Mouse (Mus musculus) gastrocnemius, postnatal 25 days (tissue): ENCODE measurements around the gene Plk3. TPM values are rescaled to one million over a fixed set of nuclear protein-coding genes. Genes with fewer than 3 reads are reported as not detected.

Source experiments
- DNase-seq: peaks from one replicate; pipeline ENCODE4 v3.0.0; 2022
- total RNA-seq, 2 experiments: library from RNA; stranded (reverse); gene quantifications; 1 replicate in 1 of 2; 2 replicates in 1 of 2; pipeline ENCODE4 v1.2.3; 2021

The Plk3 gene
- total RNA-seq, 2 experiments from 2014 or later: 0.51 to 0.62 TPM

DNA sequence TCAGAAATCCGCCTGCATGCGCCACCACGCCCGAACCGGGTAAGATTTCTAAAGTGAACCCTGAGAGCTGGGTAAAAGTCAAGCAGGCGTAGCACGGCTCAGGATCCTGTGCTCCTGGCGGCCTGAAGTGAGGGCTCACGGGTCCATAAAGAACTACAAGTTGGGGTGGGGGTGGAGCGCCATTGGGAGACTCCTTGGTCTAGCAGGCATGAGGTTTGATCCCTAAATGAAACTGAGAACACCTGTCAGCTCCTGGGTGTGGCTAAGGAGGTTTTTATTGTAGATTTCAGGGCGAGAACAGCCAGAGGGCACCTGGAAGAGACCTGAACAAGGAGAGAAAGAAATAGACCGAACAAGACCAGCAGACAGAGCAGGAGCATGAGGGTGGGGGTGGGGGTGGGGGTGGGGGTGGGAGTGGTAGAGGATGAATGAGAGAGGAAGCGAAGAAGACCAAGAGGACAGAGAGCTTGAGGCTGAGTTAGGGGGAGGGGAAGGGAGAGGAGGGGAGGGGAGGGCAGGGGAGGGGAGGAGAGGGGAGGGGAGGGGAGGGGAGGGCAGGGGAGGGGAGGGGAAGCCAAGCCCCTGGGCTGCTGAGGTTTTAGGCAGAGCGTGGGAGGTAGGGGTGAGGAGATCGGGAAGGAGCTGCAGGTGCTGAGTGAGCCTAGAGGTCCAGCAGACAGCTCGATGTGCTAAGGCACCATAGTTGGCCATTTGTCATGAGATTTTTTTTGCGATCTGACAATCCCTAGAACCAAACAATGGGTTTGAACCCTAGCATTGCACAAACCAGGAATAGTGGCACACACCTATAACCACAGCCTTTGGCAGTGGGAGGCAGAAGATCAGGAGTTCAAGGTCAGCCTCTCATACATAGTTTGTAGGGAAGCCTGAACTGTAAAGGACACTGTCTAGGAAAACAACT lies 4.8 kb upstream of the Plk3 start:
- no peak for DNase-seq

DNA sequence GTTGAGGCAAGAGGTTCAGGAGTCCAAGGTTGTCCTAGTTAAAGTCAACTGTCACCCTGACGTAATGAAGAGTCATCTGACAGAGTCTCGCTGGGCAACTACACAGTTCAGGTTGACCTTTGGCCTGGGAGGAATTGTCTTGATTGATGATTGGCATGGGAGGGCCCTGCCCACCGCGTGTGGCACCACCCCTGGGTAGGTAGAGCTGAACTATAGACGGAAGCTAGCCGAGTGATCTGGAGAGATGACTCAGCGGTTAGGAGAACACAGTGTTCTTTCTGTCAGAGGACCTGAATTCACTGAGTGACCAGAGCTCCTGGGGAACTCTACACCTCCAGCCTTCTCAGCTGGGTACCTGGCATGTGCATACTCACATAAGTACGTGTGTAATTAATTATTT lies 2.3 kb upstream of the Plk3 start:
- no peak for DNase-seq

DNA sequence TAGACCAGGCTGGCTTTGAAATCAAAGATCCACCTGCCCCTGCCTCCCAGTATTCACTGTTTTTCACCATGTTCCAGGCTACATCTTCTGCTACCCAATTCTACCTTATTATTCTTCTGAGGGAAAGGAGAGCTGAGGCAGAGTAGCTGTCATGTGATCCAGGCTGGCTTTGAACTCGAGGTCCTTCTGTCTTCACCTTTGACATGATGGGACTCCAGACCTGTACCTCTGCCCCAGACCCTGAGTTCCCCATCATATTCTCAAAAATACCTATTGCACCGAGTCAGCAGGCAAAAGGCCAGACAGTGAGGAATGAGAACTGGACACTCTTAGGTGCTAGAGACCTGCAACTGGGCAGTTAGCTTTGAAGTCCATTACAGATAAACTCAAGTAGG lies 835 bp upstream of the Plk3 start:
- DNase-seq: no peak

DNA sequence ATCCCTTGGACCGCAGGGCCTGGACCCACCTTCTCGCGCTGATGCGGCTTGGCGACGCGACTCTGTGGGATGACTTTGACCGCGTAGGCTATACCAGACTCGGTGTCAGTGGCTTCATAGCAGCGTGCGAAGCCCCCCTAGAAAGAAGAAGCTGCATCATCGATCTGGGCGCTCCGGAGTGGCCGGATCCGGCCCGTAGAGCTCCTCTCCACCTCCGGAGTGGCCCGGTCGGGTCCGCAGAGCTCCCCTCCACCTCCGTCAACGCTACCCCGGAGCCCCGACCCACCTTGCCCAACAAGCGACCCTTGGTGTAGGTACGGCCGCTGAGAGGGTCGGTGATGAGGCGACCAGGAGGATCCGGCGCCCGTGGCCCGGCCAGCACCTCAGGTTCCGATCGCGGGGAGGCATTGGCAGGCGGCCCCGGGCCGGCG lies 382 bp downstream of the Plk3 start:
- no peak for DNase-seq

DNA sequence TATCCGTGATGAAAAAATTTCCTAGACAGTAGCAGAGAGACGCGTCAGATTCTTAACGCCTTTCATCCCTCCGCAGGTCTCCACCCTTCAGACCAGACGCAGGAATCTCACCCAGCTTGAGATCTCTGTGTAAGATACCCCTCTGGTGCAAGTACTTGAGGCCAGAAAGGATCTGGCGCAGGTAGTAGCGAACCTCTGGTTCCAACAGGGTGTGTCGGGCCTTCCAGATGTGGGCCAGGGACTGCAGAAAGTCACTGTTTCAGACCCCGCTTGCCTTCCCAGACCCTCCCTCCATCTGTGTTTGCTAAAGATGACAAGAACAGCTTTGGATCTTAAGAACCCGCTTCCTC lies 994 bp downstream of the Plk3 start:
- DNase-seq: no peak

DNA sequence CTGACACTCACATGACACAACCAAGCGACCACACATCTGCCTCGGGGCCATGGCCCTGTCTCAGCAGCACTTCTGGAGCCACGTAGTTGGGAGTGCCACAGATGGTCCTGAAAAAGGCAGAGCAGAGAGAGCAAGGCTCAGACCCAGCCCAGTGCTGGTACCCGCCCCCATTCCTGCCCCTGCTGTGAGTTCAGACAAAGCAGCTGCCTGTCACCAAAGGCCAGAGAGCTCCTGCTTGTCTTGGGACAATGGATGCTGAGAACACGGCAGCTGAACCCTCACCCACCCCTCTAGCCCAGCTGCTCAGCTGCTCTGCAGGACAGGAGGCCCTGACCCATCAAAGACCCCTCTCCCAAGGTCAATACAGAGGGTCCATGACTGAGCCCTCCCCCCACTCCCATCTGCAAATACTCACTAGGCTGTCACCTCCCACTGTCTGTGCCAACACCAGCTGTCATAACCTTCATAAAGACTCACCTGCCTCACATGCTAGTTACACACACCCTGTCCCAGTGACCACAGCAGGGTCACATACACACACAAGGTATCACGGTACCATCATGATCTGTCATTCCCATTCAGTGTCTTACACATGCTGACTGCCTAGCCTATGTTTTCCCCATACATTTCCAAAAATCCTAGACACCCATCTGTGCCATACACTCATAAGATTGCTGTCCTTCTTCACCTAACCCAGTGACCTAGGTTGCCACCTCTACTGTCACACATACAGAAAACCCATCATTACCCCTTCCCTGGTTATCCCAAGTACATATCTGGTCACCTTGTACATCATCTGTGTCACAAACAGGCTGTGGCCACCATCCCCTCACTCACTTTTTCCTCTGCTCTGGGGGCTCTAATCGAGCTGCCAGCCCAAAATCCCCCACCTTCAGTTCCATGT lies 1.6 kb downstream of the Plk3 start:
- no peak for DNase-seq

DNA sequence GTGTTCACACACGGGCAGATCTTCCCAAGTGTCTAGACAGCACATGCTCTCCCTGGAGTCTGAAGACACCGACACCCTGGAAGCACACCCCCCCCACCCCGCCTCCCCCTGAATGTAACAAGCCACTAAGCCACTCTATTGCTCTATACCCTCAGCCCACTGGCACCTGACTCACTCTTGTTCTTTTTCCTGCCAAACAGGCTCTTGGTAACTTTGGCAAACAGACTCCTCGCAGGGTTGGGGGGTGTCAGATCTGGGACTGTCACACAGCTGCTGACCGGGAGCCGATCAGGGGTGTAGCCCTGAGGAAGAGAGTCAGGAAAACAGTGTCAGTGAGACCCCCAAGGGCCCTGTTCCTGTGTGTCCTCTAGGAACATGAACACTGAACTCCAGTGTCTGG lies 2.6 kb downstream of the Plk3 start:
- no peak for DNase-seq

DNA sequence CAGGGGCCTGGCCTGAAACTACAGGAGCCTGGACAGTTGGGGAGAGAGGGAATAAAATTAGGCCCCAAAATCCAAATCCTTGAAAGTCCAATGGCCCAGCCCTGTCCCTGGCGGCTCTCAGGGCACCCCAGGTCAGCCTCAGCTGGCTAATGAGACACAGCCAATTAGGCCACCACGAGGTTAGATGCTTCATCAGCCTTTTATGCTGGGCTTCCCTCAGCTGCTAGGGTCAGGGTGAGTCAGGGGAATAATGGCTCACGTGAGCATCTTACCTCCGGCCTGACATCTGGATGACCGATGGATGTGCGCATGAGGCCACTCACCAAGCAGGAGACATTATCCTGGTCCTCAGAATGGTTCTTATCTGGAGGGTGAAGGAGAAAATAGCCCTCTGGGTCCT lies 3.0 kb downstream of the Plk3 start:
- no peak for DNase-seq

DNA sequence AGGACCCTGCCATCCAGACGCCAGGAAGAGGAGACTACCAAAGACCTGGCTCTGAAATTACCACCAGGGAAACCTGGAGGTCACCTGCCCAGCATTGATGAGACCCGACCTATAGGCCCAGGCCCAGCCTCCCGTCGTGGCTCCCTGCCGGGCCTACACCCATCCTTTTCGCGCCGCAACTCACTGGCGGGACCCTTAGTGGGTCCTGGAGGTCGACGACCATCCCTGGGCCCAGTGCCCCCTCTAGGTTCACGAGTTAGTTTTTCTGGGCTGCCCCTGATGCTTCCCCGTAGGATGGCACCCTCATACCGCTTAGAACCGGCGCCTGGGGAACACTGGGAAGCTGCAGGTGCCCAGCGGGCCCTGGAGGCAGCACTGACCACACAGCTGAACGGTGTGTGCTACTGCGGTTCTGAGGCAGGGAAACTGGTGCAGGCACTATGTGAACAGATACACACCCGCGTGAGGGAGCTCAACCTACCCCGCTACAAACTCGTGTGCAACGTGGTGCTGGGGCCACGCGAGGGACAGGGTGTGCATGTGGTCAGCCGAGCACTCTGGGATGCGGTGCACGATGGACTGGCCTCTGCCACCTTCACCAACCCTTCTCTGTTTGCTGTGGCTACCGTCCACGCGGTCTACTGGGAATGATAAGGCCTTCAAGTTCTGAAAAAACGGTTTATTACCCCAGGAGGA lies 5.6 kb downstream of the Plk3 start:
- DNase-seq: no peak

DNA sequence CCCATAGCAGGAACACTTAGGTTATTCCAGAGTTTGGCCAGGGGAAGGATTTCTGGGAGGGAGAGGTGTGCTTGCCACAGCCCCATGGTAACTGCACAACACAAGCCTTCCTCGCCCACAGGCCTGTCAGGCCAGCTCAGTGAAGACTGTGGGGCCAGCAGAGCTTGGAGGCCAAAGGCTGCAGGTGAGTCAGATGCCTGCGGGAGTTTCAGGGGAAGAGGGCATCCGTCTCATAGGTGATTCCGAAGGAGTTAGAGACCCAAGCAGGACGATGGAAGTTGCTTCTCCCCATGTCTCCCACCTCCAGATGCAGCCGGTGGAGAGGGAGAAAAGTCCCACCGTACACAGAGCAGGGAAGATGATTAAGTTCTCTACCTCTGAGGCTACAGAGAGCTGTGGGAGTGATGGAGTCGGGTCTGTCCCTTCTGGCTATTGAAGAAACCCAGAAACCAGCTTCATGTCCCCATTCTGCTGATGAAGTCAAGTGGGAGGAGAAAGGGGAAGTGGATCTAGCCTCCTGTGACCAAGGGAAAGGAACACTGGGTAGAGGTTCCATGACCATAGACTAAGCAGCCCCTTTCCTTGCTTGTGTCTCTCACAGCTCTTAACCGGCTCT lies 7.0 kb downstream of the Plk3 start, which contains the start of gene Tctex1d4:
TSS of gene Tctex1d4 (plus strand) at position 120 of the 616 bp plus-strand sequence.
- DNase-seq: no peak

DNA sequence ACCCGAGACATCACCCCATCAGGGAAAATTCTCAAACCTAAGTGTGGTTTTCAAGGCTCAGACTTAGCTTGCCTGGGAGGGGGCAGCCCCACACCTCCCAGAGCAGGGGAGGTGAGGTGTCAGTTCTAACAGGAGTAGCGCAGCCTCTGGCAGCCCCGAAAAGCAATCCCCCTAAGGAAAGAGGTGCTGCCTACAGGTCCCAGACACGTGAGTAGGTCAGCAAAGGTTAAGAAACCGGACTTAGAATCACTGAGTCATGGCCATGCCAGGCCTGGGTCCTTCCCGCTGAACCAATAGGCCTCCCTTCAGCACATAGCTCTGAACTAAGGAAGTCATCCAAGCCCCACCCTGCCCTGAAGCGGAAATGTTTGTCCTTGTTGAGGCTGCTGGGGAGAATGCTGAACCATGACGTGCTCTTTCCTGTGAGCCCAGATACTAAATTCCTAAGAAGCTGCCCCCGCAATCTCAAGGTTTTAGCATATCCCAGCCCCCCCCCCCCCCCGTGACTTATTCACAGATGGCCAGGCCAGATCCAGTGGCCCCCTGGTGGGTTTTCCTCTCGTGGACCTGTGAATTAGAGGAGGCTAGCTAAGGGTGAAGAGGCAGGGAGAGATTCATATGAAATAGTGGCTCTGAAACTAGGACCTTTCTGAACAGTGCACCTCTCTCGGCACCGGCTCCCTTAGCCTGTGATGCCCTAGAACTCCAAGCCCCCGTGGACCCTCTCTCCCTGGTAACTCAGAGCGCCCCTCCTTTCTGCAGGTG lies 7.7 kb downstream of the Plk3 start:
- DNase-seq: peak; percentile 86

DNA sequence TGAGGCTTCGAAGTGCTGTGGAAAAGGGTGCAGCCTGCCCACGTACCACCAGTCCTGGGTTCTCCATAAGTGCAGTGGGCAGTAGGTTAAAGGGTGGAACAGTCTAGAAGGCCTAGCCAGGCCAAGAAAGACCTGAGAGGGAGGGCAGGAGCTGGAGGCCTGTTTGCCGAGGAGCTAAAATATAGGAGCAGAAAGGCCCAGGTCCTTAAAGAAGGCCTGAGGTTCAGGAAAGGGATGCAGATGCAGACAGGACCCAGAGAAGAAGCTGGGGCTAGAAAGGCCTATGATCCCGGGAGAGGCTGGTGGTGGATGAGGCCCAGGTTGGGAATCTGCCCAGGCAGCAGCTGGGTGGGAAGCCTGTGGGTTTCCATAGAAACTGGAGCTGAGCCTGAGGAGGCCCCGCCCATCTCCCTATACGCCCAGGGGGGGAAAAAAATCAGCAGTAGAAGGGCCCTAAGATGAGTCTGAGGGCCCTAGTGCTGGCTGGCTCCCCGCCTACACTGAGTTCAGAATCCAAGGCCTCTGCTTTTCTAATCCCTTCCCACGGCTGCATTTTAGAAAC lies 8.3 kb downstream of the Plk3 start, which contains the start of gene Btbd19:
TSS of gene Btbd19 (minus strand) at position 378 of the 562 bp plus-strand sequence.
- peak; percentile 79 for DNase-seq

DNA sequence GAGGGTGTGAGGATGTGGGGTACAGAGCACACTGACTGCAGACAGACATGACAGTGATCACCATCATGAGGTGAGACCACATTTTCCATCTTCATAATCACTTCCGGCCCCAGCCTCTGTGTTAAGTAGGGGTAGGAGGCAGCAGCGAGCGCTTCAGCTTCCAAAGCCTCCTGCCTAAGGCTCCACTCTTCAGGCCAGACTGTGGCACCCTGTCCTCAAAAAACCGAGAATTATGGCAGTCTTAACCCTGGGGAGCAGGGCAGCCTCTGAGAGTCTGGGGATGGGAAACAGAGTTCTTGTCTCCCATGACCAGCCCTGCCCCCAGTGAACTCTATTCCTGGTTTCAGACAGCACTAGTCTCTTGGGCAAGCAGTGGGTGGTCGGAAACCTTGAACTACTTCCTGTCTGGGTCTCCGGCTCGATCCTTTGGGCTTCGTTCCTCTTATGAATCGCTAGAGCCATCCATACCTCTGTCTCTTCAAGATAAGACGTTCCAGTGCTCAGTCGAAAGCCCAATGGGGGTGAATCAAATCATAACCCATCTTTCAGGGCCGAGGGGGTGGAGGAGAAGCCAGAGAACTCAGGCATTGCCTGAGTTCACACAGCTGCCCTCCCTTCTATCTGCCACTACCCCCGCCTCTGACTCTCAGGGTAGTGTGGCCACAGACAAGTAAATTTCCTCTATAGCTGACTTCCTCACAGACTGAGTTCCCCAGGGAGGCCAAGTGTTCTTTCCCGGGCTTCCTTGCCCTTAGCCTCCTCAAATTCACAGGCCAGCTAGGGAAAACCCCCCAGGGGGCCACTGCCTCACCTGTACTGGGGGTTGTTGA lies 9.0 kb downstream of the Plk3 start:
- peak; percentile 34 for DNase-seq

DNA sequence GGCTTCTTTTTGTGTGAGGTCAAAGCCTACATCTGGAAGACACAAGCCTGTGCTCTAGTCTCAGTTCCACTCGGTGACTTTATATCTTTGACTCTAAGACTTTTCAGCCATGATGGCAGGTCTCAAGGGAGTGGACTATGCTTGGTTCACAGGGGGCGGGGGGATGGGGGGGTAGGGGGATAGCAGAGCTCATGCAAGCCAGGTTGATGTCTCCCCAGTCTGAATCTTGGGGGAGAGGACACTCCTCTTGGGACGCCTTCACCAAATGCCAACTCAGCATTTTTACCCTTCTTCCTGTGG lies 9.6 kb downstream of the Plk3 start:
- no peak for DNase-seq

DNA sequence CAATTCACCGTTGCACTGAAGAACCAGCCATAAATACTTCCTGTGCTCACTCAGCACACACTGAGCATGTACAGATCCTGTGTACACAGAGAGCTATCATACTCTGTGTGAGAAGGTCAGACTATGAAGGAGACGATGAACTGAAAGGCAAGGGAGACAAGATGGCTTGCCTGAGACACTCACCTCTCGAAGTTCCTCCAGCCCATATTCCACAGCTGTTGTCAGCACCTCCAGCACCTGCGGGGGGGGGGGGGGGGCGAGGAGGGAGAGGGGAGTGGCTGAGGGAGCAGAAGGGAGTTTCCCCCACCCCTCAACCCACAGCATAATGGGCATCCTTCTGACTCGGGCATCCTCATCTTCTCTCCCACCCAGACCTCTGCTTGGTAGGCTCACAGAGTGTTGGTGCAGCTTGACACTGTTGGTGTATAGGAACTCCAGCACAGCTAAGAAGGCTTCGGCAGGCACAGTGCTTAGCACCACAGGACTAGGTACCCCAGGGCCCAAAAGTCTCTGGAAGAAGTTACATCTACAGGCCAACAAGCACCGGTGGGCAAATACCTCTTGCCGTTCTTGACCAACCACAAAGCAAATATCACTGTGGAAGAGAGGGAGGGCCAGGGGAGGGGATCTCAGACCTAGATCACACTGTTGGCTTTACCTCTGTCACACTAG lies 10.1 kb downstream of the Plk3 start:
- no peak for DNase-seq

DNA sequence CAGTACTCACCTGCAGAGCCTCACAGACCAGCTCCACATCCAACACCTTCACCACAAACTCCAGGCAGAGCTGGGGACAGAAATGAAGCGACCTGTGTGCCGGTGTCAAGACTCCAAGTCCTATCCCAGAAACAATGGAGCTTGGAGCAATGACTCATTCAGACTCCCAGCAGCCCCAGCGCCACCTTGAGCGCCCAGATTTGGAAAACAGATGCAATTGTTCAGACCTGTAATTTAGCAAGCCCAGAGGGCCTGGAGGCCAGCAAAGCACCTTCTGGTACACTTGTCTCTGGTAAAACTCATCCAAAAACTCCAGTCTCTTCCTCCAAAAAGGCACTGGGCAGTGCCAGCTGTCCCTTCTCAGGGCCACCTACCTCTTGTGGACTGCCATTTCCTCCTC lies 11.6 kb downstream of the Plk3 start:
- DNase-seq: no peak

DNA sequence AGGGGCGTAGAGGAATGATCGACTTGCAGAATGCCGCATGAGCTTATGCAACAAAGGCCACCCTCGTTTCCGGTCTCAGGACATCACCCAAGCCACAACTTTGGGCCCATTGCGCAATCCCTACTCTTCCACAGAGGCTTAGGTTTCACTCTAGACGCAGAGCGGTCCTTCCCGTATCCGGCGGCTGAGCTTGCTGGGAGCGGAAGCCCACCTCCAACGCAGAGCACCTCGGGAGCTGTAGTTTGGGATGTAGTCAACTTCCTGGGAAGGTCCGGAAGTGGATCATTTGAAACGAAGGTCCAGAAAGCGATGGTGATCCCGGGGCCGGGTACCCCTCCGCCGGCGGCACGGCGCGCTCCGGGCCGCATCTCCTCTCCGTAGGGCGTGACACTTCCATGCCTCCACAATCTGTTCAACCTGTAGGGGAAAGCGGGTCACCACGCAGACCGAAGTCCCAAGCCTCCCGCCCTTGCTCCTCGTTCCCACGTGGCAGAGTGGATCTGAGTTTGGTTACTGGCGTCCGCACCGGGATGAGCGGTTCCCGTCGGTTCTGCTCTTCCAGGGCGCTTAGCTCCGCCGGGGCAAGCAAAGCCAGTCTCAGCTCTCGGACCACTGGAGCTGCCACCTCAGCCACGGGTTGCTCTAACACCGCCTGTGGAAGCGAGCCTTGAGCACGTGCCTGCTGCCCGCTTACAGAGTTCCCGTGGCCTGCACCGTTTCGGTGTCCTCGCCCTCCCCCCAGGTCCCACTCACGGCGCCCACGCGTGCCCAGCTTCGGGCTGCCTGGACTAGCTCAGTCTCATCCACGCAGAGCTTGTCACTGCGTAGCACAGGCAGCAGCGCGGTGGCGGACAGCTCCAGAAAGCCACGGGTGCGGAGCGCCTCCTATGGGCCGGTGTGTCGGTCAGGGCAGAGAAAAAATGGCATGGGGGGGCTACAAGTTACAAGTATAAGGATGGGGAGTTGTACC lies 13.0 kb downstream of the Plk3 start:
- peak; percentile 94 for DNase-seq

DNA sequence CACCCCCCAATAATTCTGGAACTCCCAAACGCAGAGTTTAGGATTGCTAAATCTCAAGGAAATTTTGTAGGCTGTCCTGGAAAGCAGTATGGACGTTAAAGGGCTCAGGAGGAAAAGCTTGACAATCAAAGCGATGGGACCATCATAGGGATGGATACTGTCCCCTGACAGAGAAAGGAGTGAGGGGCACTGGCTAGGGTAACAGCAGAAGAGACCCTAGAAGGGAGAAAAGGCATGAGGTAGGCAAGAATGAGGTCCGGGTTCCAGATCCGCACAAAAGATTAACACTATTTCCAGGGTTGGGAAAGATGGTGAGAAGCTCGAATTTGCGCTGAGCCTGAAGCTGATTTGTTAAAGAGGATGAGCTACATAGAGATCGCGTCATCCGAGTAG lies 13.7 kb downstream of the Plk3 start:
- no peak for DNase-seq
